Mouse (Mus musculus): ENCODE measurements around the gene Myh15. TPM values are rescaled to one million over a fixed set of nuclear protein-coding genes. Genes with fewer than 3 reads are reported as not detected.
"Not testable (repeated sequence)": the region's sequence is repeated elsewhere in the genome, so short reads cannot be mapped to it uniquely, and the experiment has no call there.

Gene Myh15
- under 1 TPM in 1 of 2 experiments, not detected in 1; 0.05 TPM for polyA plus RNA-seq (2017; shearing (Covaris generic))

- ATAC-seq, result no peak
Measured at GRCm38 (mm10) chr16:49057186-49057585, at the start of gene Myh15. TSS of gene Myh15 (plus strand) at chr16:49057486.

- ATAC-seq, result peak; percentile 76
Measured at GRCm38 (mm10) chr16:49016620-49017332, 40.5 kb upstream of the Myh15 start.

- no peak for ATAC-seq
Measured at GRCm38 (mm10) chr16:49035852-49036251, 21.4 kb upstream of the Myh15 start.

GRCm38 (mm10) chr16:49037771-49038170 is 19.5 kb upstream of the Myh15 start:
- no peak for ATAC-seq

- ATAC-seq, result no peak
Measured at GRCm38 (mm10) chr16:49040554-49041221, 16.6 kb upstream of the Myh15 start.

- ATAC-seq, result no peak
Measured at GRCm38 (mm10) chr16:49049214-49049613, 8.1 kb upstream of the Myh15 start.

GRCm38 (mm10) chr16:49069256-49069963 is 12.1 kb downstream of the Myh15 start:
- ATAC-seq, result no peak

- ATAC-seq, result no peak
Measured at GRCm38 (mm10) chr16:49071316-49071715, 14.0 kb downstream of the Myh15 start.

GRCm38 (mm10) chr16:49128015-49128414 is 70.7 kb downstream of the Myh15 start:
- ATAC-seq, result no peak

GRCm38 (mm10) chr16:49156193-49156592 is 98.9 kb downstream of the Myh15 start:
- ATAC-seq, result peak; percentile 96

GRCm38 (mm10) chr16:49164349-49165137 is 107.3 kb downstream of the Myh15 start:
- ATAC-seq, result peak; percentile 76

GRCm38 (mm10) chr16:49165728-49166127 is 108.4 kb downstream of the Myh15 start:
- ATAC-seq, result no peak

- no peak for ATAC-seq
Measured at GRCm38 (mm10) chr16:49167325-49167724, 110.0 kb downstream of the Myh15 start.

GRCm38 (mm10) chr16:49175077-49175476 is 117.8 kb downstream of the Myh15 start:
- no peak for ATAC-seq

- no peak for ATAC-seq
Measured at GRCm38 (mm10) chr16:49175729-49176395, 118.6 kb downstream of the Myh15 start.

GRCm38 (mm10) chr16:49193521-49193920 is 136.2 kb downstream of the Myh15 start:
- no peak for ATAC-seq

- ATAC-seq, result no peak
Measured at GRCm38 (mm10) chr16:49193986-49194385, 136.7 kb downstream of the Myh15 start.

GRCm38 (mm10) chr16:49196290-49196689 is 139.0 kb downstream of the Myh15 start:
- no peak for ATAC-seq

- no peak for ATAC-seq
Measured at GRCm38 (mm10) chr16:49197951-49198350, 140.7 kb downstream of the Myh15 start.

- ATAC-seq, result no peak
Measured at GRCm38 (mm10) chr16:49223733-49224132, 166.4 kb downstream of the Myh15 start.

GRCm38 (mm10) chr16:49243517-49243916 is 186.2 kb downstream of the Myh15 start:
- ATAC-seq, result not testable (repeated sequence)
